Mouse (Mus musculus) frontal cortex, postnatal 25 days (tissue): ENCODE measurements around the gene Olfr275.
"Not testable (repeated sequence)": the region's sequence is repeated elsewhere in the genome, so short reads cannot be mapped to it uniquely, and the experiment has no call there.

Source experiments
- DNase-seq, 2 experiments: peaks; one replicate each; pipeline ENCODE4 v3.0.0; 2022; ENCODE audit warnings: low spot score in 2 of 2

The Olfr275 gene

GRCm38 (mm10) chr4:52814304-52814703, at the start of gene Olfr275:
TSS of gene Olfr275 (plus strand) at chr4:52814604.
- no peak for DNase-seq

- no peak for DNase-seq
Measured at GRCm38 (mm10) chr4:52765612-52766011, 48.8 kb upstream of the Olfr275 start.

DNA sequence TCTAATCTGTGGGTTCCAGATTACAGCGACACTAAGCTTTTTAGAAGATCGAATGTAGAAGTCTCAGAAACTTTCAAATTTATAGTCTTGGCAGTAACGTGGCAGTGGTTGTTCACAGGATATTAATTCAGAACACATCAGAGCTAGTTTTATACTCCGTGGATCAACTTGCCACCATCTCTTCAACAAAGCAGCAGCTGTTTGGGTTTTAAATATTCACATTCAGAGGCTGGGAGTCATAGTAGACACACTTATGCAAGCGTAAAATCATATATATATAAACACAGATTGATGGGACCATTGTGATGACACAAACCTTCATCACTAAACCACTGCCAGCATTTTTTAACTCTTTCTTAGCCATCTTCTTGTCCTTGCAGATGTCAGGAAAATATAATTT, 42.2 kb upstream of the Olfr275 start:
- no peak for DNase-seq

DNA sequence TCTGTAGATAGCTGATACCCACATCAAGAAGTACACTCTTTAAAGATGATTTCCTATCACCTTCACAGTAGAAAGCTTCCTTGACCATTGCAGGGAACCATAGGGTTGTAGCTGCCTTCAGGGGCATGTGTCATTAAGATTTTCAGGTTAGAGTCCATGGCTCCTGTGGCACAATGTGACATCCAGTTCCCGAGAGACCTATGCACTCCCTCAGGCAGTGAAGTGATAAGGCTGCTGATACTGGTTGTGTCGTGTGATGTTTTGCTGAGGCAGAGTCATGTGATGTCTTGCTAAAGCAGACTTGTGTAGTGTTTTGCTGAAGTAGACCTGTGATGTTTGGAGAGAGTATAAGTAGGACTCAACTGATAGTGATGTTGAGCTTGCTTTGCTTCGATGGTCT, 14.4 kb upstream of the Olfr275 start:
- DNase-seq = no peak

- DNase-seq = no peak
Measured at GRCm38 (mm10) chr4:52811871-52812270, 2.5 kb upstream of the Olfr275 start.

DNA sequence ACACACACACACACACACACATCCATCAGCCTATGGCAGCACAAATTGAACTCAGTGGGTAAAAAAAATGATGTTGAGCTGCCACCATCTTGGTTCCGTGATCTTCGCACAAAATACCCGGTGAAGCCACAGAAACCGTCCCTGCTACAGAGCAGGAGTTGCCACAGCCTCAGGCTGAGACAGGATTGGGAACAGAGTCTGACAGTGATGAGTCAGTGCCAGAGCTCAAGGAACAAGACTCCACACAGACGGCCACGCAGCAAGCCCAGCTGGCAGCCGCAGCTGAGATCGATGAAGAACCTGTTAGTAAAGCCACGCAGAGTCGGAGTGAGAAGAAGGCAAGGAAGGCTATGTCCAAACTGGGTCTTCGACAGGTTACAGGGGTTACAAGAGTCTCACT, 7.0 kb downstream of the Olfr275 start:
- no peak for DNase-seq

- not testable (repeated sequence) for DNase-seq
Measured at GRCm38 (mm10) chr4:52845411-52845810, 31.0 kb downstream of the Olfr275 start.

DNA sequence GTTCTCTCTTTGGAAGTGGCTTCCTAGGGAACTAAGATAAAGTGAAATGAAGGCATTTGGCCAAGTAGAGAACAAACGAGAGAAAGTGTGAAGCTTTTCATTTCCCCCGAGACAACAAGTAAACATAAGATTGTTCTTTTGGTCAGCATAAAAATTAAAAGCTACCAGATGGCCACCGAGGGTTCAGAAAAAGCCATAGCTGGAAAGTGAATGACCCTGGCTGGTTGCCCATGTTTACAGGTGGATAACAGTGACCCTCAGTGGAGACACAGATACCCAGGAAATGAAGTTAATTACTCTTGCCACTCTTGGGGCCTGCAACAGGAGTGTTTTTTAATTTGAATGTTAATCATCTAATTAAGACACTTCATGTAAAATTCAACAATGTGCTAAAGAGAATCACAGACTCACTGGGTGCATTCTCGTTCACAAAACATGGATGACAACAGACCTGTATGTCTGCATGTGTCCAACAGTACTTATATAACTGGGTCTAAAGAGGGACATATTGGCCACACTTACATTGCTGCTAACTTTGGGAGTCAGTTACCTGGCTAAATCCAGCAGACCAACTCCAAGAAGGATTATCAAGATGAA, 34.7 kb downstream of the Olfr275 start:
- DNase-seq = no peak

GRCm38 (mm10) chr4:52849672-52850071, 35.3 kb downstream of the Olfr275 start:
- no peak for DNase-seq

GRCm38 (mm10) chr4:52859136-52859535, 44.7 kb downstream of the Olfr275 start, which contains the start of gene Olfr273:
TSS of gene Olfr273 (minus strand) at chr4:52859236.
- DNase-seq = no peak

DNA sequence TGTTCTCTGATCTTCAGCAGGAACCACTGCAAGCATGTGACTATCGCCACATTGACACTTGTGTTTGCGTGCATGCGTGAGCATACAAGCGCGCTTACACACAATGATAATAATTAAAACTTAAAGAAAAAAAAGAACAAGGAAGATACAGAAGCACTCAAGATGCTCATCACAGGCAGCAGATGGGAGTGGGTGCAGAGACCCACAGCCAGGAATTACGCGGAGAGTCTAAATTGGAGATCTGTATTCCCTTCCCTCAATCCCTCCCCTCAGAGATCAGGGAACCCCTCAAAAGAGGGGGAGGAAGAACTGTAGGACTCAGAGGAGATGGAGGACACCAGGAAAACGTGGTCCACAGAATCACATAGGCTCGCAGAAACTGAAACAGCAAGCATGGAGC, 49.8 kb downstream of the Olfr275 start:
- no peak for DNase-seq
